ENCODE assay signal across 22 mouse cellular contexts in genomic region chr7:25195148-25195547, GRCm38 (mm10). TPM values are rescaled to one million over a fixed set of nuclear protein-coding genes. Genes with fewer than 3 reads are reported as not detected.
DNase-seq lines count a peak whose midpoint lies in the region; ATAC-seq and TF ChIP-seq lines count a peak whose summit lies in the region.
"Had no signal": no experiment of that assay in that cellular context is flagged by ENCODE, and none has a peak within 500 bp of the region (broad histone marks: within the 10 kb centered on the region; RNA-seq: fewer than 3 reads in every experiment).

No protein-coding gene starts in this region.

- no peak for ATAC-seq in midbrain, embryonic 11.5 days (ENCODE audit: low FRiP score)
- ATAC-seq in midbrain, postnatal 0 days (ENCODE audit: low FRiP score) = no peak
- ATAC-seq in erythroid progenitor cell, adult 5-6 weeks (replicated peaks; ENCODE audit: low FRiP score, poor library complexity, severe bottlenecking) = peak; percentile 91
- ATAC-seq in liver, embryonic 15.5 days (ENCODE audit: insufficient read depth) = peak; percentile 97
- no peak for ATAC-seq in frontal cortex, adult (ENCODE audit: low TSS enrichment)
- ATAC-seq: forebrain, postnatal 0 days; hindbrain, postnatal 0 days; intestine, postnatal 0 days; midbrain, embryonic 16.5 days; Patski had no signal

- H3K9me3 ChIP-seq in midbrain, embryonic 11.5 days (ENCODE audit: control insufficient read depth, low read length) = no peaks in the 10 kb centered on the region
- H3K9me3 ChIP-seq in midbrain, postnatal 0 days (ENCODE audit: low read length) = no peaks in the 10 kb centered on the region
- H3K9me3 ChIP-seq in liver, embryonic 15.5 days (replicated peaks) = no peaks in the 10 kb centered on the region
- H3K9me3 ChIP-seq: embryonic facial prominence, embryonic 15.5 days; hindbrain, embryonic 10.5 days; limb, embryonic 13.5 days; neural tube, embryonic 15.5 days had no signal

- no peaks in the 10 kb centered on the region; the same call in 1 of the 2 replicates for H3K27me3 ChIP-seq in midbrain, embryonic 11.5 days (ENCODE audit: control insufficient read depth, insufficient read depth, low read length)
- no peaks in the 10 kb centered on the region for H3K27me3 ChIP-seq in midbrain, postnatal 0 days (ENCODE audit: insufficient read depth, low read length)
- H3K27me3 ChIP-seq in liver, embryonic 15.5 days = no peaks in the 10 kb centered on the region
- H3K27me3 ChIP-seq: embryonic facial prominence, embryonic 15.5 days; limb, embryonic 13.5 days; neural tube, embryonic 15.5 days had no signal

- H3K27ac ChIP-seq in midbrain, embryonic 11.5 days (ENCODE audit: low read depth, low read length) = no peak overlapping the region
- no peak overlapping the region for H3K27ac ChIP-seq in midbrain, postnatal 0 days (ENCODE audit: low read depth, low read length)
- peak overlapping the region; percentile 82 for H3K27ac ChIP-seq in liver, embryonic 15.5 days (replicated peaks)
- H3K27ac ChIP-seq: embryonic facial prominence, embryonic 15.5 days; hindbrain, embryonic 10.5 days; hindbrain, postnatal 0 days; limb, embryonic 13.5 days; neural tube, embryonic 15.5 days had no signal

- H3K4me1 ChIP-seq in midbrain, embryonic 11.5 days (ENCODE audit: control insufficient read depth, insufficient read depth, low read length) = no peaks in the 10 kb centered on the region
- H3K4me1 ChIP-seq in midbrain, postnatal 0 days (ENCODE audit: insufficient read depth, low read length) = no peaks in the 10 kb centered on the region
- peaks cover 43% of the 10 kb centered on the region for H3K4me1 ChIP-seq in liver, embryonic 15.5 days (replicated peaks)
- H3K4me1 ChIP-seq: hindbrain, embryonic 10.5 days; limb, embryonic 13.5 days; neural tube, embryonic 15.5 days had no signal

- no peak overlapping the region for H3K4me2 ChIP-seq in midbrain, embryonic 11.5 days
- H3K4me2 ChIP-seq in midbrain, postnatal 0 days (ENCODE audit: low read depth, low read length, poor library complexity, severe bottlenecking) = no peak overlapping the region
- peak overlapping the region; percentile 48 for H3K4me2 ChIP-seq in liver, embryonic 15.5 days
- H3K4me2 ChIP-seq: embryonic facial prominence, embryonic 15.5 days; limb, embryonic 13.5 days; lung, embryonic 14.5 days; neural tube, embryonic 15.5 days had no signal

- no peak overlapping the region for H3K9ac ChIP-seq in midbrain, embryonic 11.5 days (ENCODE audit: low read length)
- no peak overlapping the region for H3K9ac ChIP-seq in midbrain, postnatal 0 days (replicated peaks; ENCODE audit: low read length, poor library complexity, severe bottlenecking)
- H3K9ac ChIP-seq in liver, embryonic 15.5 days = no peak overlapping the region
- H3K9ac ChIP-seq: embryonic facial prominence, embryonic 15.5 days; forebrain, postnatal 0 days; limb, embryonic 13.5 days; lung, embryonic 14.5 days; neural tube, embryonic 15.5 days had no signal

- peak; percentile 49 for DNase-seq in midbrain, embryonic 11.5 days (ENCODE audit: low spot score, missing footprints)
- no peak for DNase-seq in midbrain, postnatal 0 days (ENCODE audit: low spot score)
- no peak for DNase-seq in right cerebral cortex, postnatal 4 days
- DNase-seq in right cerebral cortex, adult 2 months (ENCODE audit: low spot score in 2 of 2) = no peak
- DNase-seq: adrenal gland, adult 2 months; cerebellum, adult 9-10 months; forebrain, postnatal 0 days; kidney, postnatal 4 days; lung, embryonic 14.5 days; lung, postnatal 36 days; right cerebral cortex, adult 18-20 months had no signal

- WGBS in midbrain, embryonic 11.5 days = 72% methylated on average over 3 of the region's 3 CpGs
- 76% methylated on average over 3 of the region's 3 CpGs for WGBS in midbrain, postnatal 0 days
- 73% methylated on average over 3 of the region's 3 CpGs for WGBS in liver, embryonic 15.5 days (ENCODE audit: insufficient replicate concordance)

- no peak for TF ChIP-seq CTCF in midbrain, postnatal 0 days (IDR thresholded peaks at IDR 0.05)

- no peak overlapping the region for H3K4me3 ChIP-seq in midbrain, embryonic 11.5 days (ENCODE audit: low read depth, low read length)
- no peak overlapping the region for H3K4me3 ChIP-seq in midbrain, postnatal 0 days (ENCODE audit: low read depth, low read length)
- H3K4me3 ChIP-seq in liver, embryonic 15.5 days (replicated peaks) = no peak overlapping the region
- H3K4me3 ChIP-seq: embryonic facial prominence, embryonic 15.5 days; hindbrain, embryonic 10.5 days; limb, embryonic 13.5 days; neural tube, embryonic 15.5 days had no signal

- no peaks in the 10 kb centered on the region for H3K36me3 ChIP-seq in midbrain, embryonic 11.5 days (ENCODE audit: control insufficient read depth, insufficient read depth, low read length)
- H3K36me3 ChIP-seq in midbrain, postnatal 0 days (ENCODE audit: insufficient read depth, low read length) = 0 out of 2 replicates have a peak, but pooled peaks cover 3% of the 10 kb centered on the region
- H3K36me3 ChIP-seq in liver, embryonic 15.5 days (replicated peaks) = no peaks in the 10 kb centered on the region
- H3K36me3 ChIP-seq: embryonic facial prominence, embryonic 15.5 days; hindbrain, embryonic 10.5 days; limb, embryonic 13.5 days had no signal

RNA-seq across cellular contexts. Expression of gene Pou2f2, which starts 15.6 kb away (rescaled TPM):
- 26.6 and 31.3 TPM in 2 replicates for polyA plus RNA-seq in midbrain, embryonic 11.5 days (2014; fragmentation: Nextera tagmentation; extraction: Ambion mirVana)
- 7.6 and 9.0 TPM in 2 replicates for total RNA-seq in midbrain, postnatal 0 days (2014; rRNA removed)
- polyA plus RNA-seq in midbrain, postnatal 0 days (2015; fragmentation: Nextera tagmentation; extraction: Ambion mirVana) = 28.9 and 35.9 TPM in 2 replicates
- 4.2 and 6.1 TPM in 2 replicates for total RNA-seq in erythroid progenitor cell, adult 5-6 weeks (2015; ENCODE audit: low replicate concordance)
- 1.6 and 2.7 TPM in 2 replicates for total RNA-seq in erythroid progenitor cell, adult 5-6 weeks (2017; ENCODE audit: low replicate concordance)
- 1.6 and 2.1 TPM in 2 replicates for polyA plus RNA-seq in liver, embryonic 15.5 days (2015; fragmentation: Nextera tagmentation; extraction: Ambion mirVana)

RNA-seq across cellular contexts. Expression of gene Dedd2, which starts 25.3 kb away (rescaled TPM):
- 6.9 and 7.7 TPM in 2 replicates for polyA plus RNA-seq in midbrain, embryonic 11.5 days (2014; fragmentation: Nextera tagmentation; extraction: Ambion mirVana)
- 25.9 and 27.8 TPM in 2 replicates for total RNA-seq in midbrain, postnatal 0 days (2014; rRNA removed)
- polyA plus RNA-seq in midbrain, postnatal 0 days (2015; fragmentation: Nextera tagmentation; extraction: Ambion mirVana) = 17.7 and 18.7 TPM in 2 replicates
- 29.9 and 31.4 TPM in 2 replicates for total RNA-seq in erythroid progenitor cell, adult 5-6 weeks (2015; ENCODE audit: low replicate concordance)
- 87.7 and 89.0 TPM in 2 replicates for total RNA-seq in erythroid progenitor cell, adult 5-6 weeks (2017; ENCODE audit: low replicate concordance)
- polyA plus RNA-seq in liver, embryonic 15.5 days (2015; fragmentation: Nextera tagmentation; extraction: Ambion mirVana) = 35.4 and 39.1 TPM in 2 replicates

RNA-seq across cellular contexts. Expression of gene Zfp526, which starts 26.1 kb away (rescaled TPM):
- 2.7 and 3.2 TPM in 2 replicates for polyA plus RNA-seq in midbrain, embryonic 11.5 days (2014; fragmentation: Nextera tagmentation; extraction: Ambion mirVana)
- 8.1 and 9.5 TPM in 2 replicates for total RNA-seq in midbrain, postnatal 0 days (2014; rRNA removed)
- 0.94 and 1.0 TPM in 2 replicates for polyA plus RNA-seq in midbrain, postnatal 0 days (2015; fragmentation: Nextera tagmentation; extraction: Ambion mirVana)
- 18.0 and 32.8 TPM in 2 replicates for total RNA-seq in erythroid progenitor cell, adult 5-6 weeks (2015; ENCODE audit: low replicate concordance)
- total RNA-seq in erythroid progenitor cell, adult 5-6 weeks (2017; ENCODE audit: low replicate concordance) = 27.6 and 29.6 TPM in 2 replicates
- polyA plus RNA-seq in liver, embryonic 15.5 days (2015; fragmentation: Nextera tagmentation; extraction: Ambion mirVana) = 1.8 and 2.1 TPM in 2 replicates

RNA-seq across cellular contexts. Expression of gene Gsk3a, which starts 42.5 kb away (rescaled TPM):
- polyA plus RNA-seq in midbrain, embryonic 11.5 days (2014; fragmentation: Nextera tagmentation; extraction: Ambion mirVana) = 12.8 and 14.6 TPM in 2 replicates
- 155 and 169 TPM in 2 replicates for total RNA-seq in midbrain, postnatal 0 days (2014; rRNA removed)
- polyA plus RNA-seq in midbrain, postnatal 0 days (2015; fragmentation: Nextera tagmentation; extraction: Ambion mirVana) = 20.3 and 20.6 TPM in 2 replicates
- total RNA-seq in erythroid progenitor cell, adult 5-6 weeks (2015; ENCODE audit: low replicate concordance) = 122 and 132 TPM in 2 replicates
- total RNA-seq in erythroid progenitor cell, adult 5-6 weeks (2017; ENCODE audit: low replicate concordance) = 53.0 and 74.3 TPM in 2 replicates
- 6.4 and 7.4 TPM in 2 replicates for polyA plus RNA-seq in liver, embryonic 15.5 days (2015; fragmentation: Nextera tagmentation; extraction: Ambion mirVana)

RNA-seq across cellular contexts. Expression of gene Erf, which starts 55.4 kb away (rescaled TPM):
- polyA plus RNA-seq in midbrain, embryonic 11.5 days (2014; fragmentation: Nextera tagmentation; extraction: Ambion mirVana) = 11.7 and 13.9 TPM in 2 replicates
- total RNA-seq in midbrain, postnatal 0 days (2014; rRNA removed) = 15.8 TPM in 2 replicates
- polyA plus RNA-seq in midbrain, postnatal 0 days (2015; fragmentation: Nextera tagmentation; extraction: Ambion mirVana) = 2.2 and 3.0 TPM in 2 replicates
- 0.72 and 3.4 TPM in 2 replicates for total RNA-seq in erythroid progenitor cell, adult 5-6 weeks (2015; ENCODE audit: low replicate concordance)
- total RNA-seq in erythroid progenitor cell, adult 5-6 weeks (2017; ENCODE audit: low replicate concordance) = 0.61 and 1.8 TPM in 2 replicates
- 4.6 and 4.8 TPM in 2 replicates for polyA plus RNA-seq in liver, embryonic 15.5 days (2015; fragmentation: Nextera tagmentation; extraction: Ambion mirVana)

Comparison
In these comparisons a context has a peak if more than half of its experiments do, and no peak if none do; other contexts are left out.
1. ATAC-seq: peak in erythroid progenitor cell, adult 5-6 weeks (single experiment) and liver, embryonic 15.5 days (single experiment); none in midbrain, embryonic 11.5 days (single experiment), midbrain, postnatal 0 days (single experiment) and frontal cortex, adult (single experiment).